8 mouse cellular contexts compared by ENCODE assay signal in genomic region chr7:144684467-144684866, GRCm38 (mm10).
A peak's percentile ranks its signal among the peaks of the same experiment; 100 is the strongest.
DNase-seq lines count a peak whose midpoint lies in the region; ATAC-seq and TF ChIP-seq lines count a peak whose summit lies in the region.
"Had no signal": no experiment of that assay in that cellular context is flagged by ENCODE, and none has a peak within 500 bp of the region (broad histone marks: within the 10 kb centered on the region; RNA-seq: fewer than 3 reads in every experiment).

No protein-coding gene starts in this region.

- H3K27me3 ChIP-seq in embryonic facial prominence, embryonic 14.5 days (replicated peaks; ENCODE audit: control insufficient read depth, insufficient read depth, low read length): peaks cover 7% of the 10 kb centered on the region
- no peaks in the 10 kb centered on the region; the same call in 1 of the 2 replicates for H3K27me3 ChIP-seq in intestine, embryonic 15.5 days (replicated peaks)

- H3K4me2 ChIP-seq in embryonic facial prominence, embryonic 14.5 days (ENCODE audit: low read depth, low read length): no peak overlapping the region
- no peak overlapping the region for H3K4me2 ChIP-seq in intestine, embryonic 15.5 days (replicated peaks)

- H3K4me3 ChIP-seq in layer of hippocampus, adult 2 months: no peak overlapping the region
- no peak overlapping the region for H3K4me3 ChIP-seq in embryonic facial prominence, embryonic 14.5 days (ENCODE audit: low read depth, low read length)
- H3K4me3 ChIP-seq in intestine, embryonic 15.5 days (replicated peaks): no peak overlapping the region
- H3K4me3 ChIP-seq: erythroblast, embryonic 14.5 days had no signal

- no peaks in the 10 kb centered on the region for H3K36me3 ChIP-seq in embryonic facial prominence, embryonic 14.5 days (ENCODE audit: control insufficient read depth, insufficient read depth, low read length)
- H3K36me3 ChIP-seq in intestine, embryonic 15.5 days: no peaks in the 10 kb centered on the region

- 22% methylated on average over 3 of the region's 5 CpGs for WGBS in embryonic facial prominence, embryonic 14.5 days
- WGBS in intestine, embryonic 15.5 days: 25% methylated on average over 5 of the region's 5 CpGs

- H3K9me3 ChIP-seq in embryonic facial prominence, embryonic 14.5 days (ENCODE audit: control insufficient read depth, low read length): no peaks in the 10 kb centered on the region
- no peaks in the 10 kb centered on the region for H3K9me3 ChIP-seq in intestine, embryonic 15.5 days

- no peak for TF ChIP-seq CTCF in layer of hippocampus, adult 2 months (conservative IDR thresholded peaks at IDR 0.05)

- ATAC-seq in embryonic facial prominence, embryonic 14.5 days (ENCODE audit: low read depth): peak; percentile 73
- ATAC-seq in intestine, embryonic 15.5 days: no peak

- DNase-seq in layer of hippocampus, adult 2 months (ENCODE audit: low spot score in 2 of 2): peak; percentile 10 to 18
- no peak for DNase-seq in layer of hippocampus, adult 9-11 months
- DNase-seq in Muller cell, postnatal 12 days (ENCODE audit: inconsistent ontology term): peak; percentile 93
- DNase-seq in embryonic facial prominence, embryonic 14.5 days (ENCODE audit: low spot score): peak; percentile 69
- DNase-seq in lung, postnatal 25 days (ENCODE audit: low spot score): peak; percentile 43
- no peak for DNase-seq in spleen, adult 12 weeks (ENCODE audit: low spot score)

- H3K4me1 ChIP-seq in embryonic facial prominence, embryonic 14.5 days (ENCODE audit: control insufficient read depth, insufficient read depth, low read length): peaks cover 10% of the 10 kb centered on the region
- peaks cover 9% of the 10 kb centered on the region for H3K4me1 ChIP-seq in intestine, embryonic 15.5 days (replicated peaks)

- no peak overlapping the region for H3K9ac ChIP-seq in embryonic facial prominence, embryonic 14.5 days (ENCODE audit: low read depth, low read length)
- no peak overlapping the region for H3K9ac ChIP-seq in intestine, embryonic 15.5 days

- H3K27ac ChIP-seq in layer of hippocampus, adult 2 months: no peak overlapping the region
- no peak overlapping the region for H3K27ac ChIP-seq in embryonic facial prominence, embryonic 14.5 days (replicated peaks; ENCODE audit: low read depth, low read length)
- no peak overlapping the region for H3K27ac ChIP-seq in intestine, embryonic 15.5 days

Comparison
In these comparisons a context has a peak if more than half of its experiments do, and no peak if none do; other contexts are left out.
1. DNase-seq: peak in layer of hippocampus, adult 2 months (2 of 2), Muller cell, postnatal 12 days (single experiment), embryonic facial prominence, embryonic 14.5 days (single experiment) and lung, postnatal 25 days (single experiment); none in layer of hippocampus, adult 9-11 months (single experiment) and spleen, adult 12 weeks (single experiment).